ENCODE assay signal across 8 mouse cellular contexts in the genomic region with DNA sequence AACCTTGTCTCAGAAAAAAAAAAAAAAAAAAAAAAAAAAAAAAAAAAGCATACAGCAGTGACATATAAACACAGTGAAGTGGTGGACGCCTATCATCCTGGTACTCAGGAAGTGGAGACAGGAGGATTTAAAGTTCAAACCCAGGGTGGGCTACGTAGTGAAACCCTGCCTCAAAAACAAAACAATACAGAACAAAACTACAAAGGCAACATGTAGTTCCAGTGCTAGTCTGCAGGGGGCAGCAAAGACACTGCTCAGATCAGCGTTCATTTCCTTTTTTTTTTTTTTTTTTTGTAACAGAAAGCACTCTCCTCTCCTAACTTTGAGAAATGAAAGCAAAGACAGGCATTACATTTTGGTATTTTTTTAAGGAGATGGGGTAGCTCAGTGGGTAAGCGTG.
DNase-seq lines count a peak whose midpoint lies in the region; ATAC-seq and TF ChIP-seq lines count a peak whose summit lies in the region.

No protein-coding gene starts in this region.

- H3K36me3 ChIP-seq in forebrain, embryonic 13.5 days (ENCODE audit: poor library complexity, severe bottlenecking) = no peaks in the 10 kb centered on the region
- H3K36me3 ChIP-seq in forebrain, embryonic 16.5 days (ENCODE audit: control insufficient read depth, insufficient read depth) = no peaks in the 10 kb centered on the region
- H3K36me3 ChIP-seq in liver, postnatal 0 days (replicated peaks; ENCODE audit: insufficient read depth, low read length) = no peaks in the 10 kb centered on the region

- H3K9me3 ChIP-seq in forebrain, embryonic 13.5 days (replicated peaks) = no peaks in the 10 kb centered on the region
- no peaks in the 10 kb centered on the region for H3K9me3 ChIP-seq in forebrain, embryonic 16.5 days (ENCODE audit: control insufficient read depth, low read length)
- no peaks in the 10 kb centered on the region; the same call in 1 of the 2 replicates for H3K9me3 ChIP-seq in liver, postnatal 0 days (ENCODE audit: low read length)

- 14% methylated on average over 4 of the region's 4 CpGs for WGBS in forebrain, embryonic 13.5 days
- 14% methylated on average over 4 of the region's 4 CpGs for WGBS in forebrain, embryonic 16.5 days
- 13% methylated on average over 4 of the region's 4 CpGs for WGBS in liver, postnatal 0 days (ENCODE audit: insufficient replicate concordance)

- no peak overlapping the region for H3K9ac ChIP-seq in forebrain, embryonic 13.5 days
- H3K9ac ChIP-seq in forebrain, embryonic 16.5 days (replicated peaks; ENCODE audit: low read depth, low read length) = no peak overlapping the region
- H3K9ac ChIP-seq in liver, postnatal 0 days (replicated peaks) = no peak overlapping the region

- no peaks in the 10 kb centered on the region for H3K27me3 ChIP-seq in forebrain, embryonic 13.5 days
- no peaks in the 10 kb centered on the region for H3K27me3 ChIP-seq in forebrain, embryonic 16.5 days (replicated peaks; ENCODE audit: control insufficient read depth, insufficient read depth, low read length)
- no peaks in the 10 kb centered on the region for H3K27me3 ChIP-seq in liver, postnatal 0 days (ENCODE audit: insufficient read depth, low read length)

- peak; percentile 74 for DNase-seq in 3T3-L1 (ENCODE audit: low read depth, low spot score)
- DNase-seq in adrenal gland, adult 18-20 months (ENCODE audit: low spot score in 2 of 2) = peak; percentile 34 to 55
- peak; percentile 69 for DNase-seq in embryo, embryonic 11 days
- DNase-seq in induced T-regulatory cell, adult 2 months (ENCODE audit: low read depth) = peak; percentile 69
- DNase-seq in liver, postnatal 0 days = peak; percentile 62
- peak; percentile 10 for DNase-seq in right cerebral cortex, postnatal 25 days

- no peak overlapping the region for H3K4me2 ChIP-seq in forebrain, embryonic 13.5 days
- no peak overlapping the region for H3K4me2 ChIP-seq in forebrain, embryonic 16.5 days (ENCODE audit: low read length)
- H3K4me2 ChIP-seq in liver, postnatal 0 days (ENCODE audit: low read depth, low read length) = no peak overlapping the region; the same call in 1 of the 2 replicates

- no peak overlapping the region for H3K27ac ChIP-seq in forebrain, embryonic 13.5 days
- no peak overlapping the region for H3K27ac ChIP-seq in forebrain, embryonic 16.5 days (ENCODE audit: low read length)
- H3K27ac ChIP-seq in liver, postnatal 0 days (ENCODE audit: low read depth) = no peak overlapping the region

- H3K4me1 ChIP-seq in forebrain, embryonic 13.5 days = no peaks in the 10 kb centered on the region
- H3K4me1 ChIP-seq in forebrain, embryonic 16.5 days (replicated peaks; ENCODE audit: control insufficient read depth, insufficient read depth, low read length) = no peaks in the 10 kb centered on the region
- no peaks in the 10 kb centered on the region for H3K4me1 ChIP-seq in liver, postnatal 0 days (ENCODE audit: insufficient read depth)

- ATAC-seq in forebrain, embryonic 13.5 days = 0 out of 2 replicates have a peak, but pooled peaks have one; percentile 19
- ATAC-seq in forebrain, embryonic 16.5 days = no peak
- no peak for ATAC-seq in liver, postnatal 0 days

- no peak for TF ChIP-seq EP300 in liver, postnatal 0 days (IDR thresholded peaks at IDR 0.05; ENCODE audit: low read depth)

- peak; percentile 80 for TF ChIP-seq CTCF in liver, postnatal 0 days (IDR thresholded peaks at IDR 0.05; ENCODE audit: low read depth)

- no peak overlapping the region for H3K4me3 ChIP-seq in forebrain, embryonic 13.5 days
- no peak overlapping the region for H3K4me3 ChIP-seq in forebrain, embryonic 16.5 days (replicated peaks; ENCODE audit: low read length)
- no peak overlapping the region for H3K4me3 ChIP-seq in liver, postnatal 0 days (ENCODE audit: low read depth, low read length)

Comparison
In these comparisons a context has a peak if more than half of its experiments do, and no peak if none do; other contexts are left out.
1. DNase-seq: peak in every context shown above with its lines; median percentile 74 in 3T3-L1; 69 in embryo, embryonic 11 days; 69 in induced T-regulatory cell, adult 2 months; 62 in liver, postnatal 0 days; 44 in adrenal gland, adult 18-20 months; 10 in right cerebral cortex, postnatal 25 days.